Mouse (Mus musculus) heart, adult 2 months (tissue): ENCODE data around the gene Dnajc11. TPM values are rescaled to one million over a fixed set of nuclear protein-coding genes. Genes with fewer than 3 reads are reported as not detected.

Experiments used
- DNase-seq, 2 experiments: peaks; one replicate each; pipeline ENCODE4 v3.0.0; 2021
- H3K27ac ChIP-seq: fragments of 200-600 bp; 2 replicates; pipeline ENCODE4 v1.8.1; 2022
- H3K27me3 ChIP-seq: fragments of 200-500 bp; 2 replicates; pipeline ENCODE4 v1.6.1; 2012; ENCODE audit warnings: mild to moderate bottlenecking, low read length, inconsistent platforms, mixed read lengths; ENCODE audit not compliant: control insufficient read depth, insufficient read depth
- H3K36me3 ChIP-seq: fragments of 200-500 bp; 2 replicates; pipeline ENCODE4 v1.6.1; 2012; ENCODE audit warnings: low read length, inconsistent platforms; ENCODE audit not compliant: control insufficient read depth, insufficient read depth
- H3K4me1 ChIP-seq: fragments of 200-500 bp; 2 replicates; pipeline ENCODE4 v1.6.1; 2011; ENCODE audit warnings: low read length; ENCODE audit not compliant: control insufficient read depth, insufficient read depth
- H3K4me3 ChIP-seq: fragments of 200-600 bp; 2 replicates; pipeline ENCODE4 v1.8.1; 2022
- H3K79me2 ChIP-seq: fragments of 200-500 bp; replicated peaks from 2 replicates; pipeline ENCODE4 v1.6.1; 2012; ENCODE audit warnings: mild to moderate bottlenecking, inconsistent platforms, low read length, moderate library complexity, mixed read lengths; ENCODE audit not compliant: control insufficient read depth, insufficient read depth
- H3K9ac ChIP-seq: fragments of 200-500 bp; 2 replicates; pipeline ENCODE4 v1.6.1; 2012; ENCODE audit warnings: low read depth, mild to moderate bottlenecking, control low read depth, inconsistent platforms, low read length, mixed read lengths
- CTCF ChIP-seq: fragments of 200-600 bp; IDR thresholded peaks from 2 replicates; pipeline ENCODE4 v1.8.1; 2022; ENCODE audit warnings: antibody characterized with exemption, mild to moderate bottlenecking, moderate library complexity
- EP300 ChIP-seq: fragments of 200-500 bp; IDR thresholded peaks from 2 replicates; pipeline ENCODE4 v1.6.1; 2011; ENCODE audit warnings: low read depth, low read length, control low read depth; ENCODE audit not compliant: insufficient read depth
- POLR2A ChIP-seq: fragments of 200-500 bp; IDR thresholded peaks from 2 replicates; pipeline ENCODE4 v1.6.1; 2011; ENCODE audit warnings: mild to moderate bottlenecking, low read depth, low read length, control low read depth; ENCODE audit not compliant: insufficient read depth
- WGBS: fragments of 180-500 bp; shearing (Covaris S2); methylation state at CpG from one replicate; pipeline ENCODE4 v1.1.7; 2018; 5-methylcytosine and 5-hydroxymethylcytosine counted together
- intact Hi-C: fragments of 180-260 bp; cut with DNase I; formaldehyde crosslinking; loops from one replicate; pipeline ENCODE4 v1.15.1; 2025
- polyA plus RNA-seq: library from polyadenylated mRNA; depleted of rRNA; stranded (reverse); fragments of >200 nt; gene quantifications from 2 replicates; pipeline ENCODE4 v1.2.3, GENCODE M21; 2012
- total RNA-seq, 2 experiments: library from RNA; stranded (reverse); gene quantifications; 2 replicates each; pipeline ENCODE4 v1.2.3; 2021

The Dnajc11 gene
- total and polyA plus RNA-seq, 3 experiments, result 55.9 to 84.3 (median 71.0) TPM

- Histone ChIP-seq H3K27ac (no peak overlapping the region), H3K27me3 (no peaks in the 10 kb centered on the region), H3K4me1 (peaks cover 22% of the 10 kb centered on the region), H3K4me3 (no peak overlapping the region), H3K36me3 (no peaks in the 10 kb centered on the region), H3K9ac (no peak overlapping the region), H3K79me2 (no peaks in the 10 kb centered on the region)
- intact Hi-C loops, result loop anchor here (2.0 kb wide), 1 partner anchor 37 kb away; no protein-coding TSS in a partner anchor
- TF ChIP-seq POLR2A, result no peak
- TF ChIP-seq CTCF, result peak; percentile 59
- WGBS, result 73% methylated on average over 11 of the region's 11 CpGs
- no peak for DNase-seq
These were observed 33.6 kb upstream of the Dnajc11 start for GRCm38 (mm10) chr4:151899707-151900384.

GRCm38 (mm10) chr4:151900735-151901134, 32.8 kb upstream of the Dnajc11 start:
- no peaks in the 10 kb centered on the region for H3K79me2 ChIP-seq
- no peak overlapping the region for H3K4me3 ChIP-seq
- DNase-seq, result no peak
- intact Hi-C loops, result loop anchor here (1.0 kb wide), 1 partner anchor 20 kb away; no protein-coding TSS in a partner anchor
- no peak overlapping the region for H3K9ac ChIP-seq
- H3K36me3 ChIP-seq, result no peaks in the 10 kb centered on the region
- H3K27ac ChIP-seq, result no peak overlapping the region
- peaks cover 22% of the 10 kb centered on the region for H3K4me1 ChIP-seq
- 66% methylated on average over 6 of the region's 6 CpGs for WGBS
- TF ChIP-seq CTCF, result no peak
- H3K27me3 ChIP-seq, result no peaks in the 10 kb centered on the region

GRCm38 (mm10) chr4:151901422-151901821, 32.1 kb upstream of the Dnajc11 start:
- Histone ChIP-seq H3K27me3 (no peaks in the 10 kb centered on the region), H3K4me3 (no peak overlapping the region), H3K36me3 (no peaks in the 10 kb centered on the region), H3K9ac (no peak overlapping the region), H3K27ac (peak overlapping the region; percentile 95), H3K4me1 (peaks cover 22% of the 10 kb centered on the region), H3K79me2 (no peaks in the 10 kb centered on the region)
- TF ChIP-seq CTCF (peak; percentile 72), POLR2A (no peak), EP300 (no peak)
- DNase-seq, result peak; percentile 27 to 55
- intact Hi-C loops, result loop anchor here (1.0 kb wide), 1 partner anchor 19 kb away; no protein-coding TSS in a partner anchor
- 47% methylated on average over 11 of the region's 11 CpGs for WGBS

- Histone ChIP-seq H3K36me3 (no peaks in the 10 kb centered on the region), H3K4me3 (peak overlapping the region; percentile 20; the same call in 1 of the 2 replicates), H3K4me1 (peaks cover 22% of the 10 kb centered on the region), H3K79me2 (no peaks in the 10 kb centered on the region), H3K27ac (peak overlapping the region; percentile 95), H3K9ac (peak overlapping the region; percentile 54), H3K27me3 (no peaks in the 10 kb centered on the region)
- TF ChIP-seq POLR2A, result no peak; the same call in 1 of the 2 replicates
- 0 out of 2 replicates have a peak, but pooled peaks have one; percentile 28 for TF ChIP-seq EP300
- intact Hi-C loops, result no loop called here
- 40% methylated on average over 17 of the region's 17 CpGs for WGBS
- peak in 1 of 2 experiments; percentile 69 for DNase-seq
These were observed 31.3 kb upstream of the Dnajc11 start for GRCm38 (mm10) chr4:151902046-151902688.

GRCm38 (mm10) chr4:151902689-151903241, 30.7 kb upstream of the Dnajc11 start:
- Histone ChIP-seq H3K79me2 (no peaks in the 10 kb centered on the region), H3K4me1 (peaks cover 22% of the 10 kb centered on the region), H3K27me3 (no peaks in the 10 kb centered on the region), H3K36me3 (no peaks in the 10 kb centered on the region), H3K27ac (peak overlapping the region; percentile 95), H3K9ac (peak overlapping the region; percentile 26), H3K4me3 (peak overlapping the region; percentile 39)
- intact Hi-C loops, result no loop called here
- peak; percentile 84 to 92 for DNase-seq
- 8% methylated on average over 14 of the region's 14 CpGs for WGBS
- TF ChIP-seq CTCF (no peak), POLR2A (peak; percentile 55), EP300 (peak; percentile 100)

GRCm38 (mm10) chr4:151904098-151904497, 29.4 kb upstream of the Dnajc11 start:
- H3K79me2 ChIP-seq, result no peaks in the 10 kb centered on the region
- intact Hi-C loops, result no loop called here
- 0 out of 2 replicates have a peak overlapping the region, but pooled peaks have one; percentile 0 for H3K9ac ChIP-seq
- no peak overlapping the region for H3K4me3 ChIP-seq
- no peaks in the 10 kb centered on the region for H3K27me3 ChIP-seq
- peak overlapping the region; percentile 95 for H3K27ac ChIP-seq
- WGBS, result 12% methylated on average over 11 of the region's 11 CpGs
- peaks cover 22% of the 10 kb centered on the region for H3K4me1 ChIP-seq
- TF ChIP-seq EP300 (peak; percentile 82), CTCF (no peak), POLR2A (peak; percentile 57; the same call in 1 of the 2 replicates)
- no peaks in the 10 kb centered on the region for H3K36me3 ChIP-seq
- peak; percentile 73 to 74 for DNase-seq
